Mouse (Mus musculus) ES-CJ7 (cell line): ENCODE measurements at regions not wholly inside any gene's neighbourhood (a gene's known extent, or its start where the extent isn't known, plus 50 kb on each side); places are given as distances from the start of the nearest gene placed in this dataset.

Experiments used
- DNase-seq: peaks from one replicate; pipeline ENCODE4 v3.0.0; 2011; ENCODE audit warnings: low read depth, low spot score

- no peak for DNase-seq
Measured at GRCm38 (mm10) chr1:35957425-35958372, 110.5 kb upstream of the Hs6st1 start.

GRCm38 (mm10) chr1:35959729-35960128 lies 108.5 kb upstream of the Hs6st1 start:
- DNase-seq, result no peak

- no peak for DNase-seq
Measured at GRCm38 (mm10) chr1:35960844-35961243, 107.4 kb upstream of the Hs6st1 start.

- peak; percentile 71 for DNase-seq
Measured at GRCm38 (mm10) chr1:35961923-35962322, 106.3 kb upstream of the Hs6st1 start.

GRCm38 (mm10) chr1:35968489-35968888 lies 99.7 kb upstream of the Hs6st1 start:
- DNase-seq, result no peak

GRCm38 (mm10) chr1:35971435-35972189 lies 96.6 kb upstream of the Hs6st1 start:
- no peak for DNase-seq

- DNase-seq, result no peak
Measured at GRCm38 (mm10) chr1:35972190-35972584, 96.0 kb upstream of the Hs6st1 start.

GRCm38 (mm10) chr1:35973386-35973785 lies 94.8 kb upstream of the Hs6st1 start:
- DNase-seq, result no peak

GRCm38 (mm10) chr1:35975611-35976208 lies 92.5 kb upstream of the Hs6st1 start:
- no peak for DNase-seq

GRCm38 (mm10) chr1:35976528-35976927 lies 91.7 kb upstream of the Hs6st1 start:
- no peak for DNase-seq

- no peak for DNase-seq
Measured at GRCm38 (mm10) chr1:35978116-35978515, 90.1 kb upstream of the Hs6st1 start.

GRCm38 (mm10) chr1:35978766-35979165 lies 89.4 kb upstream of the Hs6st1 start:
- peak; percentile 70 for DNase-seq

GRCm38 (mm10) chr1:35981226-35981625 lies 87.0 kb upstream of the Hs6st1 start:
- DNase-seq, result no peak

- no peak for DNase-seq
Measured at GRCm38 (mm10) chr1:35983361-35983760, 84.8 kb upstream of the Hs6st1 start.

GRCm38 (mm10) chr1:35985318-35985717 lies 82.9 kb upstream of the Hs6st1 start:
- peak; percentile 51 for DNase-seq

GRCm38 (mm10) chr1:35986666-35987065 lies 81.5 kb upstream of the Hs6st1 start:
- DNase-seq, result no peak

GRCm38 (mm10) chr1:35992227-35992909 lies 75.8 kb upstream of the Hs6st1 start:
- no peak for DNase-seq

GRCm38 (mm10) chr1:35992937-35993336 lies 75.3 kb upstream of the Hs6st1 start:
- no peak for DNase-seq

- DNase-seq, result no peak
Measured at GRCm38 (mm10) chr1:35995691-35996090, 72.5 kb upstream of the Hs6st1 start.

- DNase-seq, result no peak
Measured at GRCm38 (mm10) chr1:36001319-36001718, 66.9 kb upstream of the Hs6st1 start.

- DNase-seq, result peak; percentile 73
Measured at GRCm38 (mm10) chr1:36001821-36002220, 66.4 kb upstream of the Hs6st1 start.

- no peak for DNase-seq
Measured at GRCm38 (mm10) chr1:36003592-36003991, 64.6 kb upstream of the Hs6st1 start.
